Mouse (Mus musculus) CH12.LX (cell line): ENCODE measurements at regions not wholly inside any gene's neighbourhood (a gene's known extent, or its start where the extent isn't known, plus 50 kb on each side); places are given as distances from the start of the nearest gene placed in this dataset.

Experiments used
- DNase-seq: peaks from one replicate; pipeline ENCODE4 v3.0.0-alpha.2; 2013; ENCODE audit errors: extremely low read depth
- H3K27ac ChIP-seq: 2 replicates; pipeline ENCODE4 v1.5.1; 2012; ENCODE audit warnings: low read depth, mild to moderate bottlenecking, control low read depth, moderate library complexity; ENCODE audit not compliant: insufficient read depth
- H3K27me3 ChIP-seq: replicated peaks from 2 replicates; pipeline ENCODE3; 2012; ENCODE audit warnings: inconsistent platforms
- H3K36me3 ChIP-seq, 2 experiments: replicated peaks in 1 of 2; 2 replicates each; pipeline versions ENCODE3 to v1.6.1; 2012; ENCODE audit warnings: inconsistent platforms in 1 of 2, low read length in 1 of 2, mild to moderate bottlenecking in 1 of 2, mixed read lengths in 1 of 2, moderate library complexity in 1 of 2; ENCODE audit not compliant: control insufficient read depth in 1 of 2, insufficient read depth in 1 of 2
- H3K4me1 ChIP-seq, 2 experiments: 2 replicates each; pipeline ENCODE4 v1.6.1; 2012; ENCODE audit warnings: inconsistent platforms in 1 of 2, moderate library complexity in 1 of 2; ENCODE audit not compliant: insufficient read depth in 2 of 2, control insufficient read depth in 1 of 2
- H3K4me2 ChIP-seq: 2 replicates; pipeline ENCODE4 v1.6.1; 2012; ENCODE audit warnings: low read depth, mild to moderate bottlenecking, control low read depth; ENCODE audit not compliant: poor library complexity, insufficient read depth, severe bottlenecking
- H3K4me3 ChIP-seq, 3 experiments: fragments of 150-350 bp in 1 of 3; sonication (generic) in 1 of 3; replicated peaks in 1 of 3; 2 replicates each; pipeline versions ENCODE3 to v1.5.1; 2011 to 2012; ENCODE audit warnings: low read depth in 2 of 3, low read length in 2 of 3, mild to moderate bottlenecking in 2 of 3, moderate library complexity in 2 of 3, control low read depth in 1 of 3, improper control_type of control experiment in 1 of 3, inconsistent platforms in 1 of 3, mixed read lengths in 1 of 3; ENCODE audit not compliant: poor library complexity in 1 of 3
- H3K79me2 ChIP-seq: replicated peaks from 2 replicates; pipeline ENCODE4 v1.6.1; 2012; ENCODE audit warnings: mild to moderate bottlenecking, moderate library complexity; ENCODE audit not compliant: control insufficient read depth, poor library complexity, insufficient read depth, severe bottlenecking; ENCODE audit errors: extremely low read depth
- H3K9ac ChIP-seq: 2 replicates; pipeline ENCODE4 v1.6.1; 2012; ENCODE audit warnings: low read depth, mild to moderate bottlenecking, control low read depth, moderate library complexity; ENCODE audit not compliant: insufficient read depth
- H3K9me3 ChIP-seq: replicated peaks from 2 replicates; pipeline ENCODE3; 2012; ENCODE audit warnings: low read length, inconsistent platforms, mixed read lengths
- BHLHE40 ChIP-seq: IDR thresholded peaks from 2 replicates; pipeline ENCODE4 v1.6.1; 2011; ENCODE audit warnings: mild to moderate bottlenecking, low read depth, low read length, improper control_type of control experiment
- CHD1 ChIP-seq: IDR thresholded peaks from 2 replicates; pipeline ENCODE4 v1.6.1; 2012; ENCODE audit warnings: low read depth, low read length, improper control_type of control experiment, inconsistent platforms
- CHD2 ChIP-seq: IDR thresholded peaks from 2 replicates; pipeline ENCODE4 v1.6.1; 2011; ENCODE audit warnings: low read length, improper control_type of control experiment
- CTCF ChIP-seq, 2 experiments: IDR thresholded peaks in 1 of 2; conservative IDR thresholded peaks in 1 of 2; 2 replicates each; pipeline ENCODE4 v1.5.1; 2011 to 2012; ENCODE audit warnings: low read depth in 2 of 2, low read length in 2 of 2, improper control_type of control experiment in 1 of 2, inconsistent platforms in 1 of 2, mild to moderate bottlenecking in 1 of 2, moderate library complexity in 1 of 2
- E2F4 ChIP-seq: IDR thresholded peaks from 2 replicates; pipeline ENCODE4 v1.6.1; 2011; ENCODE audit warnings: low read depth, low read length, improper control_type of control experiment; ENCODE audit not compliant: insufficient replicate concordance
- ELF1 ChIP-seq: IDR thresholded peaks from 2 replicates; pipeline ENCODE4 v1.6.1; 2014; ENCODE audit warnings: low read depth, mild to moderate bottlenecking, inconsistent platforms, low read length, improper control_type of control experiment
- GABPA ChIP-seq: IDR thresholded peaks from 2 replicates; pipeline ENCODE4 v1.6.1; 2012; ENCODE audit warnings: low read depth, low read length, improper control_type of control experiment, inconsistent platforms; ENCODE audit not compliant: insufficient replicate concordance
- HCFC1 ChIP-seq: IDR thresholded peaks from 2 replicates; pipeline ENCODE4 v1.6.1; 2012; ENCODE audit warnings: low read depth, mild to moderate bottlenecking, inconsistent platforms, low read length, improper control_type of control experiment
- IRF4 ChIP-seq: IDR thresholded peaks from 2 replicates; pipeline ENCODE4 v1.6.1; 2014; ENCODE audit warnings: low read depth, mild to moderate bottlenecking, inconsistent platforms, low read length, improper control_type of control experiment
- JUN ChIP-seq: IDR thresholded peaks from 2 replicates; pipeline ENCODE4 v1.6.1; 2011; ENCODE audit warnings: low read depth, mild to moderate bottlenecking, low read length, improper control_type of control experiment, moderate library complexity; ENCODE audit not compliant: insufficient read depth
- KAT2A ChIP-seq: IDR thresholded peaks from 2 replicates; pipeline ENCODE4 v1.6.1; 2012; ENCODE audit warnings: low read length, improper control_type of control experiment, inconsistent platforms; ENCODE audit not compliant: insufficient replicate concordance
- MAZ ChIP-seq: IDR thresholded peaks from 2 replicates; pipeline ENCODE4 v1.6.1; 2012; ENCODE audit warnings: low read depth, mild to moderate bottlenecking, inconsistent platforms, low read length, improper control_type of control experiment, moderate library complexity
- MEF2A ChIP-seq: IDR thresholded peaks from 2 replicates; pipeline ENCODE4 v1.6.1; 2014; ENCODE audit warnings: low read depth, mild to moderate bottlenecking, inconsistent platforms, low read length, improper control_type of control experiment, borderline replicate concordance
- MXI1 ChIP-seq: IDR thresholded peaks from 2 replicates; pipeline ENCODE4 v1.6.1; 2011; ENCODE audit warnings: mild to moderate bottlenecking, low read depth, low read length, improper control_type of control experiment
- MYC ChIP-seq: IDR thresholded peaks from 2 replicates; pipeline ENCODE4 v1.6.1; 2011; ENCODE audit warnings: low read depth, mild to moderate bottlenecking, improper control_type of control experiment, low read length
- NELFE ChIP-seq: IDR thresholded peaks from 2 replicates; pipeline ENCODE4 v1.6.1; 2011; ENCODE audit warnings: low read depth, low read length, improper control_type of control experiment
- NRF1 ChIP-seq: IDR thresholded peaks from 2 replicates; pipeline ENCODE4 v1.6.1; 2014; ENCODE audit warnings: low read depth, mild to moderate bottlenecking, inconsistent platforms, low read length, improper control_type of control experiment, moderate library complexity
- PAX5 ChIP-seq: IDR thresholded peaks from 2 replicates; pipeline ENCODE4 v1.6.1; 2012; ENCODE audit warnings: low read length, inconsistent platforms, mixed read lengths
- POLR2AphosphoS2 ChIP-seq: IDR thresholded peaks from 2 replicates; pipeline ENCODE4 v1.6.1; 2011; ENCODE audit warnings: low read depth, low read length, improper control_type of control experiment
- RCOR1 ChIP-seq: conservative IDR thresholded peaks from 2 replicates; pipeline ENCODE4 v1.6.1; 2012; ENCODE audit warnings: low read depth, mild to moderate bottlenecking, inconsistent platforms, low read length, improper control_type of control experiment
- SIN3A ChIP-seq: IDR thresholded peaks from 2 replicates; pipeline ENCODE4 v1.6.1; 2012; ENCODE audit warnings: low read length, improper control_type of control experiment, inconsistent platforms
- TBP ChIP-seq: conservative IDR thresholded peaks from 2 replicates; pipeline ENCODE4 v1.6.1; 2011; ENCODE audit warnings: low read depth, low read length, improper control_type of control experiment
- TCF12 ChIP-seq: IDR thresholded peaks from 2 replicates; pipeline ENCODE4 v1.6.1; 2014; ENCODE audit warnings: low read depth, mild to moderate bottlenecking, inconsistent platforms, low read length, improper control_type of control experiment
- USF2 ChIP-seq: conservative IDR thresholded peaks from 2 replicates; pipeline ENCODE4 v1.6.1; 2011; ENCODE audit warnings: low read depth, low read length, improper control_type of control experiment
- ZC3H11A ChIP-seq: IDR thresholded peaks from 2 replicates; pipeline ENCODE4 v1.6.1; 2012; ENCODE audit warnings: low read depth, mild to moderate bottlenecking, inconsistent platforms, low read length, improper control_type of control experiment
- ZKSCAN1 ChIP-seq: IDR thresholded peaks from 2 replicates; pipeline ENCODE4 v1.6.1; 2012; ENCODE audit warnings: low read depth, inconsistent platforms, low read length, improper control_type of control experiment, borderline replicate concordance
- ZMIZ1 ChIP-seq: IDR thresholded peaks from 2 replicates; pipeline ENCODE4 v1.6.1; 2012; ENCODE audit warnings: low read depth, mild to moderate bottlenecking, inconsistent platforms, low read length, improper control_type of control experiment
- dilution Hi-C: fragments of 300-500 bp; cut with MboI; formaldehyde crosslinking; loops from 2 replicates; pipeline ENCODE4 v1.14.3; 2020; ENCODE audit warnings: low sequenced_read_pairs; ENCODE audit not compliant: extremely low pct_unique_long_range_greater_than_20kb, extremely low pct_ligation_motif_present
- in situ Hi-C: fragments of 300-500 bp; cut with MboI; formaldehyde crosslinking; loops from 3 replicates; pipeline ENCODE4 v1.14.3; 2019; ENCODE audit warnings: low sequenced_read_pairs, low pct_ligation_motif_present, low pct_unique_long_range_greater_than_20kb, mixed read lengths

GRCm38 (mm10) chr11:112045353-112045752 lies 736.7 kb upstream of the Sox9 start:
- TF ChIP-seq POLR2AphosphoS2 (no peak), CTCF (conservative IDR thresholded peaks at IDR 0.05 in 1 of 2, IDR thresholded peaks at IDR 0.05 in 1 of 2; ENCODE audit: low read depth in 2 of 2, low read length in 2 of 2) (no peak), NELFE (no peak), MYC (no peak)
- TF ChIP-seq, all 38 proteins: peak for 0
- H3K79me2 ChIP-seq, result no peaks in the 10 kb centered on the region
- H3K9ac ChIP-seq, result no peak overlapping the region
- H3K4me2 ChIP-seq, result no peak overlapping the region
- no peaks in the 10 kb centered on the region for H3K36me3 ChIP-seq
- dilution Hi-C loops, result no loop called here
- peaks cover 27% of the 10 kb centered on the region for H3K9me3 ChIP-seq
- no peaks in the 10 kb centered on the region for H3K27me3 ChIP-seq
- in situ Hi-C loops, result no loop called here
- DNase-seq, result no peak
- no peaks in the 10 kb centered on the region for H3K4me1 ChIP-seq
- no peak overlapping the region for H3K4me3 ChIP-seq
- no peak overlapping the region for H3K27ac ChIP-seq

- H3K4me2 ChIP-seq, result no peak overlapping the region
- dilution Hi-C loops, result no loop called here
- H3K79me2 ChIP-seq, result no peaks in the 10 kb centered on the region
- no peaks in the 10 kb centered on the region for H3K36me3 ChIP-seq
- H3K9me3 ChIP-seq, result peaks cover 30% of the 10 kb centered on the region
- DNase-seq, result no peak
- TF ChIP-seq CHD1 (no peak), E2F4 (no peak), HCFC1 (no peak), IRF4 (no peak), ELF1 (no peak), BHLHE40 (no peak), CTCF (conservative IDR thresholded peaks at IDR 0.05 in 1 of 2, IDR thresholded peaks at IDR 0.05 in 1 of 2; ENCODE audit: low read depth in 2 of 2, low read length in 2 of 2) (no peak), ZKSCAN1 (no peak), NRF1 (no peak), SIN3A (no peak), TBP (no peak), GABPA (no peak), CHD2 (no peak)
- H3K27me3 ChIP-seq, result no peaks in the 10 kb centered on the region
- no peak overlapping the region for H3K4me3 ChIP-seq
- H3K9ac ChIP-seq, result no peak overlapping the region
- no peaks in the 10 kb centered on the region for H3K4me1 ChIP-seq
- no peak overlapping the region for H3K27ac ChIP-seq
- in situ Hi-C loops, result no loop called here
These were observed 731.7 kb upstream of the Sox9 start for GRCm38 (mm10) chr11:112050362-112050761.

- TF ChIP-seq USF2 (no peak), POLR2AphosphoS2 (no peak), TBP (no peak), GABPA (no peak), ZC3H11A (no peak), MEF2A (no peak), CTCF (conservative IDR thresholded peaks at IDR 0.05 in 1 of 2, IDR thresholded peaks at IDR 0.05 in 1 of 2; ENCODE audit: low read depth in 2 of 2, low read length in 2 of 2) (no peak), MYC (no peak), ZMIZ1 (no peak), RCOR1 (no peak), MXI1 (no peak), PAX5 (no peak), TCF12 (no peak), KAT2A (no peak), JUN (no peak), MAZ (no peak)
- TF ChIP-seq, all 38 proteins: peak for 0
These were observed 726.4 kb upstream of the Sox9 start for GRCm38 (mm10) chr11:112055591-112055990.

More at GRCm38 (mm10) chr11:112055591-112055990, 726.4 kb upstream of the Sox9 start:
- H3K36me3 ChIP-seq, result no peaks in the 10 kb centered on the region
- no peak overlapping the region for H3K4me2 ChIP-seq
- H3K4me1 ChIP-seq, result no peaks in the 10 kb centered on the region
- H3K79me2 ChIP-seq, result no peaks in the 10 kb centered on the region
- in situ Hi-C loops (no loop called here), dilution Hi-C loops (no loop called here)
- no peak overlapping the region for H3K27ac ChIP-seq
- no peak overlapping the region for H3K9ac ChIP-seq
- no peak for DNase-seq
- H3K9me3 ChIP-seq, result peaks cover 50% of the 10 kb centered on the region
- H3K27me3 ChIP-seq, result no peaks in the 10 kb centered on the region
- H3K4me3 ChIP-seq, result no peak overlapping the region
